Mouse (Mus musculus) v-Abl transformed pro-B cells (cell line): Measurements from ENCODE around the gene Dkk2.
"Not testable (repeated sequence)": the region's sequence is repeated elsewhere in the genome, so short reads cannot be mapped to it uniquely, and the experiment has no call there.

Experiments used
- in situ Hi-C, 2 experiments: fragments of 400-800 bp; cut with MboI; formaldehyde crosslinking; loops; one replicate each; pipeline ENCODE4 v1.15.1; 2025; ENCODE audit not compliant: unreplicated experiment in 2 of 2

Gene Dkk2

DNA sequence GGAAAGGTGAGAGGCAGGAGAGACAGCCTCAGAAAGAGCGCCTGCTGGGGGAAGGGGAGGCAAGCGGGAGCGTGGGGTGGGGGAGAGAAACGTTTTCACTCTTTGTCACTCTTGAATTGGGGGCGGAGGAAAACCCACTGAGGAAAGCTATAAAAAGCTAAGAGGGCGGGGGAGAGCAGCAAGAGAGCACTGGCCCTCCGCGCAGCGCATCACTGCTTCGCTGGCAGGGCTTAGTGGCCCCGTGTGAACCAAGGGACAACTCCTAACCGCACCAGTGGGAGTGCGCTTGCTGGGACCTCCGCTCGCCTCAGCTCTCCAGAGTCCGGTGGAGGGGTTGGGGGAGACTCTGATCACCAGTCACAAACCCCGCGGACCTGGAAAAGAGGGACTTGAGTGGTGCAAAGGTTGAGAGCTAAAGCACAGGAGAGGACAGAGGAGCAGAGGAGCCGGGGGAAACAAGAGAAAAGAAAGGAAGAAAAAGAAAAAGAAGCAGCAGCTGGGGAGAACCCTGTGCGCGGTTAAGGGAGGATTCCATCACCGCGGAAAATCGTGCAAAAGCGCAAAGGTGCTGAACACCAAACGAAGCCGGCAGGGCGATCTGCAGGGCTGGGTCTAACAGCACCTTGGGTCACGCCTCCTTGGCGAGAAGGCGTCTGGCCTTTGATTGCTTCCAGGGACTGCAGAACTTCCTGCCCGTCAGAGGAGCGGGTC, at the start of gene Dkk2:
Dkk2 (plus strand) TSS at position 181 of the 711 bp plus-strand sequence.
- in situ Hi-C loops: no loop called here

DNA sequence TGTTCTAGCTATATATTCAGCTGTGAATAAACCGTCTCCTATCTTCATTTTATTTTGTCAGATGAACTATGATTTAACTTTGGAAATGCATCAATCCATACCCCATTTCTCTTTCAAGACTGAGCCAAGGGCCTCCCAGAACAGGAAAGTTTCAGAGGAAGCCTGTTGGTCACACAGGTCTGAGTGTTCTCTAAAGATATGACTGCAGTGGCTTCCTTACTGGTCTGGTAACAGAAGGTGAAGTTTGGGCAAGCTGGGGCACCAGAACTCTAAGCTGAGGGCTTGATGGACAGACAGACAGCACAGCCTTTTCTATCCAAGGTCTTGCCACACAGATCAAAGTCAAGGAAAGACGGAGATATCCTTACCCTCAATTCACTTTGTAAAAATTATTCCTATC, 48.4 kb upstream of the Dkk2 start:
- in situ Hi-C loops: no loop called here

DNA sequence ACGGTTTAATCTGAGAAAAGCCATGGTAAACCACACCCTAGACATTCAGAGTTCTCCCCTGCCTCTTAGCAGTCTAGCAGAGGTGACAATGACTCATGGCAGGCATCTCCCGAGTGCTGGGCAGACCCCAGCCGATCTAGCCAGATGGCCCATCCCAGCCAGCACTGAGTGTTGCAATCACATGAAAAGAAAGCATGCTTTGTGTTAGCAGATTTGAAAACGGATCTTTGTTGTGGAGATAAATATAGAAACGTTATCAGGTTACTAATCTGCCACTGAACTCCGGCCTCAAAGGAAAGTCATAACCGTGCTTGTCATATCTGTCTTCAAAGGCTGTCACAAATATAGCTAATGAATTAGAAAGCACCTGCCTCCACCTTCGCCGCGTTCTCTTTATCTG, 47.4 kb upstream of the Dkk2 start:
- in situ Hi-C loops: no loop called here

DNA sequence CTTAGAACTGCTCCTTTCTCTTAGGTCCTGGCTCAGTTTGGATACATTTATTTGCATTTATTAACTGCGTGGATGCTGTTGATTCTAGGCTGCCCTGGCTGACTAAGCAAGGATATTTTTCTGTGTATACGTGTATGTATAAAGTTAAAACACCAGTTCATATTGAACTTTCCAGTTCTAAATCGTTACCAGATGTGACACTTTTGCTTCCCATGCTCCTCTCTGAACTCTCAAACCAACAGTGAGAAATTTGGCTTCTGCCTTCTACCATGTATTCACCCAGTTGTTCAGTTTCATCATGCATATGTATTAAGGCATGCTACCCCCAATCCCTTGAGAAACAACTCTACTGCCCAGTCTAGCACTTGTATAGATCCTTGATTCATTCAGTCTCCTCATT, 45.0 kb upstream of the Dkk2 start:
- in situ Hi-C loops: no loop called here

DNA sequence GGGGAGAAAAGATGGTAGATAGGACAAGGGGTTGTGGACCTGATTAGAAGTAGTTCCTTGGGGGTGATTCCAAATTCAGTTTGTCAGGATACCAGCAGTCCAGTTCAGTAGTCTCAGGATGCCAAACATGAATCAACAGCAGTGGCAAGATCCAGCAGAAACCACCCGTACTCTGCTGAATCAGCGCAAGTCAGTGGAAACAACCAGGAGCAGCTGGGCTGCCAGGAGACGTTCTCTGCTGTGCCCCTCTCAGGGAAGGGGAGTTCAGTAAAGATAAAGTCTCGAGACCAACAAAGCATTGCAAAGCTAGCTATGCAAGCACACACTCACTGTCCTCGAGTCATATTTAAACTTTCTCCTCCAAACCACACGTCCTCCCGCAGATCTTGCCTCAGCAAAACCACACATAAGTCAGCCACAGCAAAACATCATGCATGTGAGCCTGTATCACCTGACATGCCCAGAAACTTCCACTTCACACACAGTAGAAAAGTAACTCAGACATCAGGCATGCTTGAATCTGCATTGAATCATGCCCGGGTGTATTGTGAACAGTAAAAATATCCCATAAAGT, 34.1 kb upstream of the Dkk2 start:
- in situ Hi-C loops: no loop called here

DNA sequence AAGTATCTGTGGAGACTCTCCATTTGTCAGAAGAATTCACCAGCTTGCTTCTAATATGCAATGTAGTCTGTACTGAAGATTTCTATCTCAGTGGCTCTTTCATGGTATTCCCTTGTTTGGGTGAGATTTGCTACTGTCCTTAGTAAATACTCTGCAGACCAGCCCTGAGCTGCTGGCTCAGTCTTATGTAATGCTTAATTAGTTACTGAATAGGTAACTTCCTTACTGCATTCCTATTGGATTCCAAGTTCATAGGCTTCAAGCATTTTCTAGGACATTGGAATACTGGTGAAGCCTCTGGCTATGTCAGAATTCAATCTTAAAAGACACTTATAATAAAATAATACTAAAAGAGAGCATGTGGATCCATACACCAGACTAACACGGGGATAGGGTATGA, 22.3 kb upstream of the Dkk2 start:
- in situ Hi-C loops: not testable (repeated sequence)

DNA sequence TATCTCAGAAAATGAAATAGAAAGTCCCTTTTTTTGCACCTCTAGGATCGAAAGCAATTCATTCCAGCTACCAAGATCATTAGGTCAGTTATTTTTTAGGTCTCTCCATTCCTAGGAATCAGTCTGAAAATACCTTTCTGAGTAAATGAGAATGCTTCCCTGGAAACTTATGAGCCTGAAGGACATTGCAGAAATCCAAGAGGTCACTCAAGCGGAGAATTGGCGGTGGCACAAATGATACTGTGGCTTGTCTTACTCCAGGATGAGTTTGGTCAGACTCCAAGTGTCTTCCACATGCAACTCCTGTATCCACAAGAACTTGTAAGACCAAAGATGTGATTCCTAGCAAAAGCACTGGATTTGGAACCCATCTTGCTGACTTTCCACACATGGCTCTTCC, 21.7 kb upstream of the Dkk2 start:
- in situ Hi-C loops: no loop called here

DNA sequence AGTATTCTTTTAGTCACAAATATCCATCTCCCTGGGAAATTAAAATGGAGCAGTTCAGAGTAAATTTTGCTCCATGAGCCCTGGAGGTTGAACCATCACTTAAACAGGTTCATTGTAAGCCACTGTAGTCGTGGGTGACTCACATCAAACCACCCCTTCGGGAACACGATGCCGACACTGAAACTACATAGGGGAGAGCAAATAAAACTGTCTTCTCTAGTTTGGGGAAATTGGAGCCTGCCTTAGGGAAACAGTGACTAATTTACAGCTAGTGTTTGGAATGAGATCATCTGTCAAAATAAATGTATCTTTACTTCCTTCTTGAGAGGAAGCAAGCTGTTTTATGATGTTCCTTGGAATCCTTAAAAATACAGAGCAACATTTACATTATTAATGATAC, 21.1 kb upstream of the Dkk2 start:
- in situ Hi-C loops: no loop called here

DNA sequence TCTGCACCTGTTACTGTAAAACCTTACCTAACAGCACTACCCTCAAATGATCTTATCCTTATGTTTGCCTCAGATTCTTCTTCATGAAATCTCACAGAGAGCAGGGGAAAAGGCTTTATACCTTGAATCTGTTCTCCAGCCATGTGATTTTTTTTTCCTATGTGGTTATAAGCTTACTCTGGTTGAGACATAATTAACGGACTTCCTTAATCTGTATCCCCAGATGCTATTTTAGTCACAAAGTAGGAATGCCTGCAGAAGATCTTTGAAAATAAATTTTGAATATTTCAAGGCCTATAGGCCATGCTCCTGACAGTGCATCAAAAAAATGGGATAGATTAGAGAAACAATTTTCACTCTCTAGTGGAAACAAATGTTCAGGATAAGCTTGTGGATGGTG, 20.2 kb upstream of the Dkk2 start:
- in situ Hi-C loops: no loop called here

DNA sequence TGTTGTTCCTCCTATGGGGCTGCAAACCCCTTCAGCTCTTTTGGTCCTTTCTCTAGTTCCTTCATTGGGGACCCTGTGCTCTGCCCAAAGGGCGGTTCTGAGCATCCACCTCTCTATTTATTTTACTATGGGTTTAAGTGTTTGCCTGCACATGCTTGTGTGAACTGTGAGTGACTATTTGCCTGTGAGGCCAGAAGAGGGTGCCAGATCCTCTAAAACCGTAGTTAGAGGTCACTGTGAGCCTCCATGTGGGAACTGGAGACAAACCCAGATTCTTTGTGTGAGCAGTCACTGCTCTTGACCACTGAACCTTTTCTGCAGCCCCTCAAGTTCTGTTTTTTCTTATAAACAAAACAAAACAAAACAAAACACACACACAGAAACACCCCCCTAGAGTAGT, 14.1 kb upstream of the Dkk2 start:
- in situ Hi-C loops: no loop called here

DNA sequence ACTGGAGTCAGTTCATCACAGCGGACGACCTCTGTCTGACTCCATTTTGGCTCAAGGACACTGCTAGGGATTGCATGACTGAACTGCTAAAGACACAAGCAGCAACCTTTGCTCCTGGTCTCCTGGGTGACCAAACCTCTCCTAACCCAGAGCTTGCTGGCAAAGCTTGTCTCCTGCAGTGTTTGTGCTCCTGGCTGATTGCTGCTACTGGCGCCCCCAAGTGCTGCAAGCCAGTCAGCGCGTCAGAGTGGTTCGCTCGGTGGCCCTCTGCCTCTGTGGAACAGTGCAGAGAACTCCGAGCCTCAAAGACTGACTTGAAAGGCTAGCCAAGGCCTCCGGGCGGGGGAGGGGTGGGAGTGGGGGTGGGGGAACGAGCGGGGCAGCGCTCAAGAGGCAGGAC, 1.1 kb upstream of the Dkk2 start:
- in situ Hi-C loops: no loop called here

DNA sequence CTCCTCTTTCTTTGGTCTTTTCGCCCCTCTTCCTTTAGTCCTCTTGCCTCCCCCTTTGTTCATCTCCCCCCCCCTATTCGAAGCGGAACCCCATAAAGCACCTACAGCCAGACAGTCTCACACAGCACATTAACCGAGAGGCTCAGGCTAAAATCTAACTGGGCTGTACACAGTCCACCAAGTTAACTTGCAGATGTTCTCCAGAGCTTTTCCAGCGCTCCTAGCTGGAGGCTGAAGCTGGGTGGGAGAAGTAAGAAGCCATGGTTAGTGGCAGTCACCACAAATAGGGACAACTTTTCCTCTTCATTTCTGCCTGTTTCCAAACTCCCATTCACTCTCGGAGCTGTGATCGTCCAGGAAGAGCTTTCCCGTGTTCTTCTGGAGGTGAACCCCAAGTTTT, 412 bp upstream of the Dkk2 start:
- in situ Hi-C loops: no loop called here

DNA sequence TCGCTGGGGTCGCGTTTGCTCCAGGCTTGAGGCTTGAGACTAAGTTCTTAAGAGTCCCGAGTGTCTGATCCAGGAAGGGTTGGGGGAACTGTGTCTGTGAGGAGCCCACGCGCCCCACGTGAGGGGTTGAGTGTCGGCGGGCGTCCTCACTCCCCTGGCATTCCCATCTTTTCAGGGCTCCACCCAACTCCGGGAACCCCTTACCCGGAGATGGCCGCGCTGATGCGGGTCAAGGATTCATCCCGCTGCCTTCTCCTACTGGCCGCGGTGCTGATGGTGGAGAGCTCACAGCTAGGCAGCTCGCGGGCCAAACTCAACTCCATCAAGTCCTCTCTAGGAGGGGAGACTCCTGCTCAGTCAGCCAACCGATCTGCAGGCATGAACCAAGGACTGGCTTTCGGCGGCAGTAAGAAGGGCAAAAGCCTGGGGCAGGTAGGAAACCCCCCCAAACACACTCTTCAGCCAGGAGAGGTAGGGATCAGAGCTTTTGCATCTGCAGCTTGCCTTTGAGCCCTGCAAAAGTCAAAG, 795 bp downstream of the Dkk2 start:
- in situ Hi-C loops: no loop called here

DNA sequence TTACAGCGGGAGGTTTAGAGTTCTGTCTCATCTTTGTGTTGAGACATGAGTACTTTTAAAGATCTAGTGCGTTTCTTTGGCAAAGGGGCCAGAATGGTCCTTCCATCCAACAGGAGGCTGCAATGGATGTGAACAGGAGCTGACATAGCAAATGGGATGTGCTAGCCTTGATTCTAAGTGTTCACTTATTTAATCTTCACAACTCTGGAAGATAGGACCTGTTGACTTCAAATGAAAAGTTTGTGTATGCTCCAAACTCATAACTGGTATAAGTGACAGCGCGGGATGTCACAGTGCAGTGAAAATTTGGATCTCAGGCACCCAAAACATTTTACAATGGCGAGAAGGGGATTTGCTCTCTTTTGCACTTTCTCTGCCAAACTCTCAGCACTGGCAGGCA, 1.4 kb downstream of the Dkk2 start:
- in situ Hi-C loops: no loop called here

DNA sequence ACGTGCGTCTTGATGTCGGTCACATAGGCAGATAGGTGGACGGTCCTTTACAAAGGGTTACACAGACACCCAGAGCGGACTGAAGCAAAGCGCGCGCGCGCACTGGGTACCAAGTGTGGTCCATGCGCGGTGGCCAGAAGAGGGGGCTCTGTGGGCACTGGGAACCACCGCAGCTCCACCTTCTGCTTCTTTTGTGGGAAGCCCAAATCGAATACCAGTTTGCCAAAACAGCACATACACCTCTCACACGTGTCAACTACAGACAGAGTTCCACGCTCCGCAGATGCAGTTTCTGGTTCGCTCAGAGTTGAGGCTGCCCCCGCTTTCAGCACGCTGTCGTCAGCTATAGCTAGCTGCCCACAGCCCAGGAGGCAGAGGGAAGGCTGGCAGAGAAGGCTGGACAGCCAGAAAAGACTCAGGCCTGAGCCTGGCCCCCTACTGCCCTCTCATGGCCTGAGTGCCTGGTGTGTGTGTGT, 2.0 kb downstream of the Dkk2 start:
- in situ Hi-C loops: no loop called here

DNA sequence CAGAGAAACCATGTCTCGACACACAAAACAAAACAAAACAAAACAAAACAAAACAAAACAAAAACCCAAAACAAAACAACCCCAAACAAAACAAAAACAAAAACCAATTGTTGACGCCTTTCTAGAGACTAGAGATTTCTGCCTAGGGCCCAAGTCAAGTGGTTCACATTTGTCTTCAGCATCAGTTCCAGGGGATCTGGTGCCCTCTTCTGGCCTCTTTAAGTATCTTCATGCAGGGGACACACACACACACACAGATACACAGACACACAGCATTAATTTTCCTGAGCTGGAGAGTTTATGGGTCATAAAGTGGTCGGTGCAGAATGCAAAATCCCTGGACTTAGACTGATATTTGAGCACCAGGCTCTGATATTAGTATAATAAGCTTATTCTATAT, 7.9 kb downstream of the Dkk2 start:
- in situ Hi-C loops: no loop called here

DNA sequence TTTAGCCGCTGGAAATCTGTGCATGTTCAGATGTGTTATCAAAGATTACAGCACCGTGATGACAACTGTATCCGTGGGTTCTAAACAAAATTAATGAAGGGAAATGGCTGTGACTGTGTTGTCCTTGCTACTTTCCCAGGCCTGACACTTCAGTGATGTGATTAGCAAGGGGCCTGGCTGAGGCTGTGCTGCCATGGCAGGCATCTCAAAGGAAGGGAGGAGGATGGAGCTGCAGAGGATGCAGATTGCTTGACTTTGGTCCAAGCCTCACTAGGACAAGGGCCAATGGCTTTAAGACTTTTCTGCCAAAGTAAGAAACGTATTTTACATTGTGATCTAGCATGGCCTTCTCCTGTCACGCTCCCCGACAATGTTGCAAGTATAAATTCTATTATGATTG, 11.2 kb downstream of the Dkk2 start:
- in situ Hi-C loops: no loop called here

DNA sequence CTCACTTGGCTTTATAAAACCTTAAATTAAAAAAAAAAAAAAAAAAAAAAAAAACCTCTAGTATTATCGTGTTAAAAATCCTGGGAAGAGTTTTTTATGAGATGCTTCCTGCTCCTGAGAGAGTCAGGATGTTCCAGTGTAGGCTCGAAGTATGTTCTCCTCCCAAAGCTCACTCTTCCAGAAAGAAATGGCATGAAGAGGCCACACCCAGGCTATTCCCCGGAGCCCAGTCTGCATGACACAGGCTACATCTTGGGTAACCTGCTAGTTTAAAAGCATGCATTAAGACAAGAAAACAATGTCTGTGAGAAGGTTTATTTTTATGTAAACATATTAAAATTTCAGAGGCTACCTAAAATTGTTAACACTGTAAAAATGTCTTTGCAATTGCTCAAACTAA, 15.7 kb downstream of the Dkk2 start:
- in situ Hi-C loops: no loop called here

DNA sequence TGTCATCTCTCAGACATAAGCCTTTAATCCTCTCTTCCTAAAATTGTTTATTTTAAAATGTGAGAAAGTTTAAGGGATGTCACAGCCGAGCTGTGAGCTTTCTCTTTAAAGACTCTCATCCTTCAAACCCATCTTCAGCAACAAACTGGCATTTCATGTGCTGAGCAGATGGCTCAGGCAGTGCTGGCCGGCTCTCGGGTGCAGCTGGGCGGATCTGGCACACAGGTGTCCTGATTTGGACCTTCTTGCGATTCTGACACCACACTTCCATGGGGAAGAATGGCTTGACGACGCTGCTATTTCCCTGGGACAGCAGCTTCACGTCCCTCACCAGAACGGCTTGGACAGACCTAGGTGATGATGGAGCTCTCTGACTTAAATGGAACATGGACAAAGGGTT, 17.9 kb downstream of the Dkk2 start:
- in situ Hi-C loops: no loop called here

DNA sequence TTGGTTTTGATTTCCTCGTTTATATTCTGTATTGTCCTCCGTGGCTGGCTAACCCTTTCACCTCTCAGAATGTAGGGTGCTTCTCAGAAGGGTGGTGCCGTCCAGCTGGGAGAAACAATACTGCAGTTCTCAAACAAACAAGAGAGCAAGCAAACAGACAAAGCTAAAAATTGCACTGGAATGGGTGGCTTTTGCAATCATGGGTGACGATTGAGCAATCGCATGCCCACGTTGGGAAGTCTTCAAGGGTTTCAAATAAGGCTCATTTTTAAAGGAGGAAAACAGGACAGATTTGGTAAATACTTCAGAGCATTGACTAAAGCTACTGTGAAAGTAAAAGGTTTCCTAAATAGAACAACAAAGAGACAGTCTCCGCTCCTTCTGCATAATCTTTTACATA, 18.4 kb downstream of the Dkk2 start:
- in situ Hi-C loops: no loop called here

DNA sequence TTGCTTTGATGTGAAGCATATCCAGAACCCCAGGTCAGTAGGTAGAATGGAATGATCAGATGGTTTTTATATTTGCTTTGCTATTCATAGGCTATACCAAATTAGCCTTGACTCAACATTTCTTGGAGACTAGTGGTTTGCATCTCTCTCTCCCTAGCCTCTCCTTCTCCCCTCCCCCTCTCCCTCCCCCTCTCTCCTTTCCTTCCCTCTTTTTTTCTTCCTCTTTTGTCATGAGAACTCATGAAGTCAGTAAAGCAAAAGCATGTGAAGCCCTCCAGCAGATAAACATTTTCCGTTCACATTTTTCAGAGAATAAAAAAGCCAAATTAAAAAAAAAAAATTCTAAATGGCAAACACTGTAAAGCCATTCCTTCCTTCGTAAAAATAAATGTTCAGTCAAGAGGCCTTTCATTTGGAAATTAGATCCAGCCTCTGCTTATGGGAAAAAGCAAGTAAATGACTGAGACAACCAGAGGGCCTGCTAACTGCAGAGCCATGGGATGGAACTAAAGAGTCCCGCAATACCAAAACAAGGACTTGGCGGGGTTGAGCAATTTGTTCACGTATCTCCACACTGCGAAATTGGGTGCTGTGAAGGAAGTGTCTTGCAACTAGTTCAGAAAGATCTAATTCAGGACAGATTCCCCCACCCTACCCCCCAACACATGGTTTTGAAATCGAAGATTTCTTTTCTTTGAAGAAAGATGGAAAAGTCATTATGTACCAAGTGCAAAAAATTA, 30.9 kb downstream of the Dkk2 start:
- in situ Hi-C loops: no loop called here

DNA sequence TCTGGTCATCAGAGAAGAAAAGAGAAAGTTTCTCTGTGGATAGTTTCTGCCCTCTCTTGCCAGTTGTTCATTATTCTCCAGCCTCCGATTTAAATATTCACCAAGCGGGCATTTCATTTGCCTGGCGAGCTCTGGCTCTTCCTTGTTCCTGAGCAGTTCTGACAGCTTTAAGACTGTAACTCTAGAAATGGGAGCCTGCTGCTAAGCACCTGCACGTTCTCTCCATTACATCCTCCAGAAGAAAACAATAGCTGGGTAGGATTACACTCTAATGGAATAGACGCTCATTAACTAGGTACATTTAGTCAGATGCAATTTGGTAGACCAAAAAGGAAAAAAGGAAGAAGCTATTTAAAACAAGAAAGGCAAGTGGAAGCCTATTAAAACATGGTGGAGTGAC, 36.3 kb downstream of the Dkk2 start:
- in situ Hi-C loops: no loop called here
